Mouse (Mus musculus) G1E (cell line): ENCODE results near the gene Cbx6.

Source experiments
- CTCF ChIP-seq: IDR thresholded peaks from 2 replicates; pipeline ENCODE4 v1.5.1; 2012; ENCODE audit warnings: low read depth, low read length, inconsistent platforms, mixed read lengths
- GATA1 ChIP-seq: IDR thresholded peaks from 2 replicates; pipeline ENCODE4 v1.6.1; 2012; ENCODE audit warnings: borderline replicate concordance, low read length, inconsistent platforms, mixed read lengths
- TAL1 ChIP-seq: conservative IDR thresholded peaks from 2 replicates; pipeline ENCODE4 v1.6.1; 2012; ENCODE audit warnings: low read depth, low read length, inconsistent platforms, mixed read lengths

- TF ChIP-seq CTCF = no peak
- TF ChIP-seq GATA1 = no peak
- TF ChIP-seq TAL1 = no peak
These were observed 46.7 kb downstream of the Cbx6 start for GRCm38 (mm10) chr15:79787815-79788214.
